Mouse (Mus musculus) forebrain, embryonic 16.5 days (tissue): Measurements from ENCODE around the gene Tcte1. TPM values are rescaled to one million over a fixed set of nuclear protein-coding genes. Genes with fewer than 3 reads are reported as not detected.

Experiments used
- ATAC-seq: fragments of 200-750 bp; cut with Nextera tagmentation; 2 replicates; pipeline ENCODE4 v1.8.0; 2017; ENCODE audit warnings: mild to moderate bottlenecking, moderate library complexity
- H3K27ac ChIP-seq: fragments of 300-500 bp; sonication (generic); 2 replicates; pipeline ENCODE4 v1.5.1; 2014; ENCODE audit warnings: low read length, control low read depth
- H3K27me3 ChIP-seq: fragments of 300-500 bp; sonication (generic); replicated peaks from 2 replicates; pipeline ENCODE4 v1.6.1; 2014; ENCODE audit warnings: low read length; ENCODE audit not compliant: control insufficient read depth, insufficient read depth
- H3K36me3 ChIP-seq: fragments of 300-500 bp; sonication (generic); 2 replicates; pipeline ENCODE4 v1.6.1; 2014; ENCODE audit not compliant: control insufficient read depth, insufficient read depth
- H3K4me1 ChIP-seq: fragments of 300-500 bp; sonication (generic); replicated peaks from 2 replicates; pipeline ENCODE4 v1.6.1; 2014; ENCODE audit warnings: low read length; ENCODE audit not compliant: control insufficient read depth, insufficient read depth
- H3K4me2 ChIP-seq: fragments of 300-500 bp; sonication (generic); 2 replicates; pipeline ENCODE4 v1.6.1; 2014; ENCODE audit warnings: mild to moderate bottlenecking, low read length, control low read depth
- H3K4me3 ChIP-seq: fragments of 300-500 bp; sonication (generic); replicated peaks from 2 replicates; pipeline ENCODE4 v1.5.1; 2014; ENCODE audit warnings: mild to moderate bottlenecking, low read length, control low read depth
- H3K9ac ChIP-seq: fragments of 300-500 bp; sonication (generic); replicated peaks from 2 replicates; pipeline ENCODE4 v1.6.1; 2014; ENCODE audit warnings: low read depth, low read length, control low read depth
- H3K9me3 ChIP-seq: fragments of 300-500 bp; sonication (generic); 2 replicates; pipeline ENCODE4 v1.6.1; 2016; ENCODE audit warnings: low read length; ENCODE audit not compliant: control insufficient read depth
- WGBS: fragments of 180-500 bp; shearing (Covaris S2); extraction: QIAGEN DNeasy Blood & Tissue Kit; methylation state at CpG from one replicate; pipeline ENCODE4 v1.1.7; 2014; 5-methylcytosine and 5-hydroxymethylcytosine counted together
- polyA plus RNA-seq: library from polyadenylated mRNA; unstranded; fragments of >200 nt; fragmentation: Nextera tagmentation; extraction: Ambion mirVana; gene quantifications from 2 replicates; pipeline ENCODE4 v1.2.1, GENCODE M21; 2015

Gene Tcte1
- polyA plus RNA-seq, 1 experiment from 2014 or later = 4.7 TPM

GRCm38 (mm10) chr17:45543115-45543514 is 19.9 kb downstream of the Tcte1 start:
- Histone ChIP-seq H3K27me3 (peaks cover 10% of the 10 kb centered on the region; the same call in 1 of the 2 replicates), H3K9ac (no peak overlapping the region), H3K27ac (no peak overlapping the region), H3K4me2 (no peak overlapping the region), H3K36me3 (peaks cover 12% of the 10 kb centered on the region), H3K4me1 (peaks cover 40% of the 10 kb centered on the region), H3K9me3 (no peaks in the 10 kb centered on the region), H3K4me3 (no peak overlapping the region)
- no peak for ATAC-seq
- WGBS = 38% methylated on average over 1 of the region's 1 CpGs

DNA sequence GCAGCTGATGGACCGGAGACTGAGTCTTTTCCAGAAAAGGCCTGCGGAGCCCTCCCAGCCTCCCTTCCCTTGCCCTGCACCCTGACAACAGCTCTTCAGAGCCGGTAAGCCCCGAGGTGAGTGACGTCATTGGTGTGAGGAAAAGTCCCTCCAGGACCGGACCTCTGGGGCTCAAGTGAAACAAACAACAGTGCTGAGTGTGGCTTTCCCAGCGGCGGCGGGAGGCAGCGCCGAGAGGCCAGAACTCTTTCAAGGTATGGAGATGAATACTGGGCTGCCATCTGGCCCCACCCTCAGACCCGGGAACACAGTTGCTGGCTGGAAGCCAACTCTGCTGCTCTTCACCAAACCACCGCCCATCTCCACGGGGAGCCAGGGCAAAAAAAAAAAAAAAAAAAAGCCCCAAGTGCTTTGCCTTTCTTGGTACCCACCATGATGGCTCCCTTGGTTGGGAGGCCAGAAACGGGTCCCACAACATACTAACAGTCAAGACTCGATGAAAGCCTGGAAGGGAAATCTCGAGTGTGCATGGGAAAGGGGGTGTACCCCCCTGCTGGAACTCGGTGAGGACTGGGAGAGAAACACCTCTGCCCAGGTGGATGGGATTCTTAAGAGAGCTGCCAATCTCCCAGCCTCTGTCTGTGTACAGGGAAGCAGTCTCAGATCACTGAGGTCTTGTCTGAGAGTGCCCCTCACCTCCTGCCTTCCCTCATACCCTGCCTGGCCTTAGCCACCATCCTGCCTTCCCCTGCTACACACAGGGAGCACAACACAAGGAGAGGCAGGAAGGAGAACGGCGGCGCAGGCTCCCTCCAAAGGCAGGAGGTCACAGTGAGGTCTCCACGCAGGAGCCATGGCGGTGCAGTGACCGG is 21.0 kb downstream of the Tcte1 start:
- Histone ChIP-seq H3K9me3 (no peaks in the 10 kb centered on the region), H3K27ac (no peak overlapping the region; the same call in 1 of the 2 replicates), H3K4me2 (no peak overlapping the region), H3K36me3 (peaks cover 12% of the 10 kb centered on the region), H3K9ac (no peak overlapping the region), H3K27me3 (peaks cover 10% of the 10 kb centered on the region; the same call in 1 of the 2 replicates), H3K4me1 (peaks cover 40% of the 10 kb centered on the region), H3K4me3 (no peak overlapping the region)
- 9% methylated on average over 24 of the region's 24 CpGs for whole genome bisulfite sequencing
- no peak for ATAC-seq

DNA sequence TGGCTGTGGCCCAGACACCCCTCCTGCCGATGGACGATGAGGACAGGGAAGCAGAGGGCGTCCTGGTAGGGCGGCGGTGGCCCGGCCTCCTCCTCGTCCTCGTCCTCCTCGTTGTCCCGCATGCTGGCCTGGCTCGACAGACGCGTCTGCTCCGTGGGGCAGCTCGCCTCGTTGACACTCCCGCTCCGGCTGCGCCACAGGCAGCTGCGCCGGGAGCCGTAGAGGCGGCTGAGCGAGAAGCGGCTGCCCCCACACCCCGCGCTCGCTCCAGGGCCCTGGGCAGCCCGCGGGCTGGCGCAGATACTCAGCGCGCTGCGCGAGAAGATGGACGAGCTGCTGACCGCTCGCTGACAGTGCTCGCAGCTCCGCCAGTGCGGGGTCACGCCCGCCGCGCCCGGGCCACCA is 21.6 kb downstream of the Tcte1 start:
- no peak for ATAC-seq
- H3K4me1 ChIP-seq = peaks cover 42% of the 10 kb centered on the region
- no peak overlapping the region for H3K9ac ChIP-seq
- peaks cover 12% of the 10 kb centered on the region for H3K36me3 ChIP-seq
- WGBS = 8% methylated on average over 43 of the region's 46 CpGs
- H3K9me3 ChIP-seq = no peaks in the 10 kb centered on the region
- peaks cover 10% of the 10 kb centered on the region; the same call in 1 of the 2 replicates for H3K27me3 ChIP-seq
- no peak overlapping the region for H3K27ac ChIP-seq
- H3K4me2 ChIP-seq = peak overlapping the region; percentile 25
- H3K4me3 ChIP-seq = no peak overlapping the region

- Histone ChIP-seq H3K4me1 (peaks cover 45% of the 10 kb centered on the region), H3K36me3 (peaks cover 12% of the 10 kb centered on the region), H3K4me3 (no peak overlapping the region; the same call in 1 of the 2 replicates), H3K9me3 (no peaks in the 10 kb centered on the region), H3K27ac (no peak overlapping the region), H3K27me3 (peaks cover 10% of the 10 kb centered on the region; the same call in 1 of the 2 replicates), H3K4me2 (peak overlapping the region; percentile 25), H3K9ac (no peak overlapping the region)
- WGBS = 13% methylated on average over 74 of the region's 74 CpGs
- no peak for ATAC-seq
Measured at GRCm38 (mm10) chr17:45545278-45545961, 22.2 kb downstream of the Tcte1 start.

GRCm38 (mm10) chr17:45546941-45547340 is 23.7 kb downstream of the Tcte1 start:
- peak overlapping the region; percentile 75 for H3K4me2 ChIP-seq
- WGBS = 79% methylated on average over 16 of the region's 16 CpGs
- H3K27ac ChIP-seq = no peak overlapping the region
- no peak overlapping the region; the same call in 1 of the 2 replicates for H3K4me3 ChIP-seq
- no peaks in the 10 kb centered on the region for H3K9me3 ChIP-seq
- peaks cover 46% of the 10 kb centered on the region for H3K4me1 ChIP-seq
- no peak for ATAC-seq
- H3K27me3 ChIP-seq = peaks cover 10% of the 10 kb centered on the region; the same call in 1 of the 2 replicates
- H3K36me3 ChIP-seq = peaks cover 12% of the 10 kb centered on the region
- H3K9ac ChIP-seq = no peak overlapping the region

- H3K4me1 ChIP-seq = peaks cover 47% of the 10 kb centered on the region
Measured at GRCm38 (mm10) chr17:45547461-45548190, 24.4 kb downstream of the Tcte1 start.

DNA sequence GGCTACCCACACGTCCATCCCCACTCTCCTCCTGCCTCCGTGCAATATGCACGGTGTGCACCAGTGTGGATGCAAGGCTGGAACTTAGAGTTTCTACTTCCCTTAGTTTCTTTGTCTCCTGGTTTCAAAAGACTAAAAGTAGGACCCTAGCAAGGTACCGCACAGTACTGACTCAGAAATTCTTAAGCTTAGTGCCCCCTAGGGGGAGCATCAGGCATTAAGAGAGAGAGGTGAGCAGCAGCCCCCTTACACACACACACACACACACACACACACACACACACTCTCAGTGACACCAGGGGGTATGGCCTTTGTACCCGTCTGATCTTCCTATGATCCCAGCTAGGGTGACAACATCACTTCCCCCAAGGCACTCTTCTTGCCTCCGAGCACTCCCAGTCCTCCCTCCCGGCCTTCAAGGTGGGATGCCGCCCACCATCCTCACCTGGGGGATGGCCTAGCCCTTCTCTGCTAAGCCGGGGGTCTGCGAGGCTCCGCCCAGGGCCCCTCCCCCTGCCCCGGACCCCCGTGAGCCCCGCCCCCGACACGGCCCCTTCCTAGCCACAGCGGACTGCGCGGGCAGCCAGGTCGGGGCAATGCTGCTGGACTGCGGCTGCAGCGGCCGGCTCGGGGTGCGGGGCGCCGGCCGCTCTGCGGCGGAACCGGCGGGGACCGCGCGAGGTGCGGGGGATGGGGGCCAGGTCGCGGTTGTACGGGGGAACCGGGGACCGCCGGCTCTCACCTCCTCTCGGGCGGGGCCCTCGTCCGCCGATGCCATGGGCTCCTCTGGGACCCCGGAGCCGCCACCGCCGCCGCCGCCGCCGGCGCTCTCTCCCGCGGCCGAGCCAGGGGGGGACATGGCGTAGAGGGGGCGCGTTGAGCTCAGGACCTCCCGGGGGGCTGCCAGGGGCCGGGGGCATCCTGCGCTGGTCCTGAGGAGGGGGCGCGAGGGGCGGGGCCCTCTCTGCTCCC is 25.6 kb downstream of the Tcte1 start:
- Histone ChIP-seq H3K36me3 (peaks cover 12% of the 10 kb centered on the region), H3K9ac (peak overlapping the region; percentile 100), H3K27ac (peak overlapping the region; percentile 91), H3K4me1 (peaks cover 40% of the 10 kb centered on the region), H3K4me2 (peak overlapping the region; percentile 75), H3K4me3 (peak overlapping the region; percentile 90), H3K9me3 (no peaks in the 10 kb centered on the region), H3K27me3 (peaks cover 10% of the 10 kb centered on the region; the same call in 1 of the 2 replicates)
- peak; percentile 68 for ATAC-seq
- 2% methylated on average over 39 of the region's 68 CpGs for WGBS

More at GRCm38 (mm10) chr17:45547461-45548190, 24.4 kb downstream of the Tcte1 start:
- peaks cover 12% of the 10 kb centered on the region for H3K36me3 ChIP-seq
- H3K9ac ChIP-seq = peak overlapping the region; percentile 3
- H3K27me3 ChIP-seq = peaks cover 10% of the 10 kb centered on the region; the same call in 1 of the 2 replicates
- no peak for ATAC-seq
- WGBS = 80% methylated on average over 5 of the region's 5 CpGs
- H3K4me2 ChIP-seq = peak overlapping the region; percentile 75
- no peaks in the 10 kb centered on the region for H3K9me3 ChIP-seq
- H3K4me3 ChIP-seq = peak overlapping the region; percentile 90
- no peak overlapping the region for H3K27ac ChIP-seq

DNA sequence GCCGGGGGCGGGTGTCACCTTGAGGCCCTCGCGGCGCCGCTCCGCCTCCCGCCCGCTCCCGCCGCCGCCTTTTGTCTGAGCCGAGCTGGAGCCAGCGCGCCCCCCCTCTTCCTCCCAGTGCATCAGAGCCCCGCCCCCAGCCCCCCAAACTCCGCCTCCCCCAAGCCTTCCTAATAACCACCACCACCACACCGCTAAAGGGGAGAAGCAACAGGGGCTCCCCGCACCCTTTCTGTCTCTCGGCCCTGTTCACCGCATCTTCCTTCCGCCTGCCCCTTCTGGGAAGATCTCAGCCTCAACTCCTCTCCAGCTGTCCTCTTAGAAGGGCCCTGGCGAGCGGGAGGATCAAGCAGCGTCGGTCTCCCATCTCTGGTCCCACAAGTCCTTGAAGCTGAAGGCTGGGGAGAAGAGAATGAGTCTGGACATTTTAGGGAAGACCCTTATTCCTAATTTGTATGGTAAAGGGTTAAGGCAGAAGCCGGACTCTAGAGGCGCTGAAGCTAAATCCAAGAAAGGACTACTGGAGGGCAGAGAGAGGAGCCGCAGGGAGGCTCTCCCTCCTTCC is 26.5 kb downstream of the Tcte1 start, which contains the start of gene Tmem151b:
Gene Tmem151b, minus strand, starts transcription at position 61 of the 565 bp plus-strand sequence.
- H3K9ac ChIP-seq = peak within 1 kb of the TSS; percentile 100
- peaks cover 10% of the 10 kb centered on the region; the same call in 1 of the 2 replicates for H3K27me3 ChIP-seq
- H3K4me2 ChIP-seq = peak within 1 kb of the TSS; percentile 75
- under 1% methylated on average over 20 of the region's 29 CpGs for WGBS
- no peaks in the 10 kb centered on the region for H3K9me3 ChIP-seq
- peak; percentile 64 for ATAC-seq
- H3K36me3 ChIP-seq = peaks cover 10% of the 10 kb centered on the region
- H3K4me3 ChIP-seq = peak within 1 kb of the TSS; percentile 90
- H3K4me1 ChIP-seq = peaks cover 32% of the 10 kb centered on the region
- H3K27ac ChIP-seq = peak within 1 kb of the TSS; percentile 91
